Mouse (Mus musculus) intestine, postnatal 0 days (tissue): ENCODE measurements at regions not wholly inside any gene's neighbourhood (a gene's known extent, or its start where the extent isn't known, plus 50 kb on each side); places are given as distances from the start of the nearest gene placed in this dataset.

Source experiments
- ATAC-seq: fragments of 200-750 bp; cut with Nextera tagmentation; 2 replicates; pipeline ENCODE4 v1.8.0; 2017; ENCODE audit warnings: mild to moderate bottlenecking, moderate TSS enrichment, moderate library complexity
- H3K27ac ChIP-seq: fragments of 300-500 bp; sonication (generic); 2 replicates; pipeline ENCODE4 v1.5.1; 2014; ENCODE audit warnings: mild to moderate bottlenecking, low read depth, low read length, moderate library complexity
- H3K27me3 ChIP-seq: fragments of 300-500 bp; sonication (generic); replicated peaks from 2 replicates; pipeline ENCODE4 v1.6.1; 2014; ENCODE audit warnings: low read length, mixed read lengths; ENCODE audit not compliant: control insufficient read depth, insufficient read depth
- H3K36me3 ChIP-seq: fragments of 300-500 bp; sonication (generic); 2 replicates; pipeline ENCODE4 v1.6.1; 2014; ENCODE audit warnings: mild to moderate bottlenecking, moderate library complexity; ENCODE audit not compliant: control insufficient read depth, insufficient read depth
- H3K4me1 ChIP-seq: fragments of 300-500 bp; sonication (generic); replicated peaks from 2 replicates; pipeline ENCODE4 v1.6.1; 2014; ENCODE audit warnings: antibody characterized with exemption, low read length, mixed read lengths; ENCODE audit not compliant: control insufficient read depth, insufficient read depth
- H3K4me2 ChIP-seq: fragments of 300-500 bp; sonication (generic); replicated peaks from 2 replicates; pipeline ENCODE4 v1.6.1; 2014; ENCODE audit warnings: low read depth, mild to moderate bottlenecking, moderate library complexity
- H3K4me3 ChIP-seq: fragments of 300-500 bp; sonication (generic); 2 replicates; pipeline ENCODE4 v1.5.1; 2014; ENCODE audit warnings: low read depth, low read length
- H3K9ac ChIP-seq: fragments of 300-500 bp; sonication (generic); 2 replicates; pipeline ENCODE4 v1.6.1; 2014; ENCODE audit warnings: mild to moderate bottlenecking, low read depth, low read length
- H3K9me3 ChIP-seq: fragments of 300-500 bp; sonication (generic); 2 replicates; pipeline ENCODE4 v1.6.1; 2016; ENCODE audit warnings: mixed run types; ENCODE audit not compliant: control insufficient read depth
- CTCF ChIP-seq: sonication (generic); IDR thresholded peaks from 2 replicates; pipeline ENCODE4 v1.5.1; 2016; ENCODE audit warnings: low read depth, mild to moderate bottlenecking, control low read depth, antibody characterized with exemption, moderate library complexity
- WGBS: fragments of 180-500 bp; shearing (Covaris S2); extraction: QIAGEN DNeasy Blood & Tissue Kit; methylation state at CpG from one replicate; pipeline ENCODE4 v1.1.7; 2014; 5-methylcytosine and 5-hydroxymethylcytosine counted together

GRCm38 (mm10) chr9:14158096-14158837, 116.6 kb upstream of the Sesn3 start:
- no peaks in the 10 kb centered on the region for H3K4me1 ChIP-seq
- H3K9me3 ChIP-seq, result no peaks in the 10 kb centered on the region
- no peak overlapping the region for H3K27ac ChIP-seq
- 53% methylated on average over 9 of the region's 9 CpGs for WGBS
- H3K4me2 ChIP-seq, result no peak overlapping the region
- ATAC-seq, result peak; percentile 36; the same call in 1 of the 2 replicates
- H3K36me3 ChIP-seq, result no peaks in the 10 kb centered on the region
- H3K4me3 ChIP-seq, result no peak overlapping the region
- H3K9ac ChIP-seq, result no peak overlapping the region
- TF ChIP-seq CTCF, result no peak
- no peaks in the 10 kb centered on the region for H3K27me3 ChIP-seq

GRCm38 (mm10) chr9:14160207-14160606, 114.7 kb upstream of the Sesn3 start:
- no peak overlapping the region for H3K4me3 ChIP-seq
- ATAC-seq, result no peak
- H3K4me2 ChIP-seq, result no peak overlapping the region
- no peaks in the 10 kb centered on the region for H3K27me3 ChIP-seq
- TF ChIP-seq CTCF, result no peak
- no peak overlapping the region for H3K27ac ChIP-seq
- H3K9ac ChIP-seq, result no peak overlapping the region
- no peaks in the 10 kb centered on the region for H3K4me1 ChIP-seq
- H3K36me3 ChIP-seq, result no peaks in the 10 kb centered on the region
- no peaks in the 10 kb centered on the region for H3K9me3 ChIP-seq
- 84% methylated on average over 1 of the region's 1 CpGs for WGBS

- Histone ChIP-seq H3K27me3 (no peaks in the 10 kb centered on the region), H3K9ac (no peak overlapping the region), H3K27ac (no peak overlapping the region), H3K36me3 (no peaks in the 10 kb centered on the region), H3K4me1 (peaks cover 12% of the 10 kb centered on the region), H3K4me2 (no peak overlapping the region), H3K9me3 (no peaks in the 10 kb centered on the region), H3K4me3 (no peak overlapping the region)
- 60% methylated on average over 2 of the region's 2 CpGs for WGBS
- no peak for ATAC-seq
- TF ChIP-seq CTCF, result no peak
Measured at GRCm38 (mm10) chr9:14171589-14172240, 103.2 kb upstream of the Sesn3 start.

- H3K4me2 ChIP-seq, result peak overlapping the region; percentile 42
- H3K9ac ChIP-seq, result no peak overlapping the region
- no peak overlapping the region for H3K4me3 ChIP-seq
- no peaks in the 10 kb centered on the region for H3K27me3 ChIP-seq
- H3K36me3 ChIP-seq, result no peaks in the 10 kb centered on the region
- H3K4me1 ChIP-seq, result peaks cover 12% of the 10 kb centered on the region
- H3K27ac ChIP-seq, result no peak overlapping the region
- peak; percentile 61; the same call in 1 of the 2 replicates for ATAC-seq
- H3K9me3 ChIP-seq, result no peaks in the 10 kb centered on the region
- TF ChIP-seq CTCF, result no peak
- WGBS, result 26% methylated on average over 11 of the region's 11 CpGs
Measured at GRCm38 (mm10) chr9:14173631-14174323, 101.1 kb upstream of the Sesn3 start.

- WGBS, result 58% methylated on average over 3 of the region's 3 CpGs
- H3K4me3 ChIP-seq, result no peak overlapping the region
- TF ChIP-seq CTCF, result no peak
- ATAC-seq, result peak; percentile 11; the same call in 1 of the 2 replicates
- H3K27me3 ChIP-seq, result no peaks in the 10 kb centered on the region
- no peak overlapping the region for H3K27ac ChIP-seq
- H3K4me2 ChIP-seq, result peak overlapping the region; percentile 37; the same call in 1 of the 2 replicates
- no peak overlapping the region for H3K9ac ChIP-seq
- H3K36me3 ChIP-seq, result no peaks in the 10 kb centered on the region
- no peaks in the 10 kb centered on the region for H3K9me3 ChIP-seq
- H3K4me1 ChIP-seq, result peaks cover 12% of the 10 kb centered on the region
Measured at GRCm38 (mm10) chr9:14174324-14175040, 100.4 kb upstream of the Sesn3 start.
